Mouse (Mus musculus) T-cell, adult 66 days (primary cell): ENCODE data around the gene Pcsk4. TPM values are rescaled to one million over a fixed set of nuclear protein-coding genes. Genes with fewer than 3 reads are reported as not detected.

Source experiments
- total RNA-seq, 2 experiments: library from RNA; stranded (reverse); gene quantifications; 3 replicates in 1 of 2; 4 replicates in 1 of 2; pipeline ENCODE4 v1.2.4; 2023

Gene Pcsk4
- 1 to 10 TPM; 2.9 to 3.1 TPM for total RNA-seq

DNA sequence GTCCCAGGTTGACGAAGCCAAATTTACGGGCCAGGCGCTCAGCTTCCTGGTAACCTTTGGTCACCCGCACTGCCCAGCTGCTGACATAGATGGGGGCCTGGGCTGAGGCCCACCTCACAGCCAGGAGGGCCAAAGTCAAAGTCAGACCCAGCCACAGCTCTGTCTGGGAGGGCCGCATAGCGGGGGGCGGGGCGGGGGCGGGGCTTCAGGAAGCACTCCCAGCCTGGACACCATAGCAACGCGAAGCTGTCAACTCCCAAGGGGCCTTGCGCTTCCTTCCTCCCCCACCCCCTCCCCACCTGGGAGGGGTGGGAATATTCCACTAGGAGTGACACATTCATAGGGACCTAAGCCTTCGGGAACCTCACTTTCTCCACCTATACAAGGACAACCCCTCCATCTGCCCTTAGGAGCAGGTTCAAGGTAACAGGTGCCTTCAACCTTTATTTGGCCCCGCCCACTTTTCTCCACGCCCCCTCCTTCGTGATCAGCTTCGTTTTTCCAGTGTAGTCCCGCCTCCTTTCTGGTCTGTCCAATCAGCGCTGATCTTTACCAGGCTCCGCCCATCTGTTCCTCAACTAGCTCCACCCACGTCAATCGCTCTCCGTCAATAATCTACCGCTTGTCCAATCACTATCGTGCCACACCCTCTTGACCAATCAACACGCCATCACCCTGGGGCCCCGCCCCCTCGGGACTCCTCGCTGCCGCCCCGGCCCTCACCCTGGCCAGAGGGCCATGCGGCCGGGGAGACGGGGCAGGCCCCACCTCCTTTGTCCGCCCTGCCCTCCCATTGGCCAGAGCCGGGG, at the start of gene Pcsk4, which contains the start of gene Reep6:
Gene Pcsk4 (minus strand): TSS at position 226 of the 809 bp plus-strand sequence.
Gene Reep6 (plus strand): TSS at position 681 of the 809 bp plus-strand sequence.

DNA sequence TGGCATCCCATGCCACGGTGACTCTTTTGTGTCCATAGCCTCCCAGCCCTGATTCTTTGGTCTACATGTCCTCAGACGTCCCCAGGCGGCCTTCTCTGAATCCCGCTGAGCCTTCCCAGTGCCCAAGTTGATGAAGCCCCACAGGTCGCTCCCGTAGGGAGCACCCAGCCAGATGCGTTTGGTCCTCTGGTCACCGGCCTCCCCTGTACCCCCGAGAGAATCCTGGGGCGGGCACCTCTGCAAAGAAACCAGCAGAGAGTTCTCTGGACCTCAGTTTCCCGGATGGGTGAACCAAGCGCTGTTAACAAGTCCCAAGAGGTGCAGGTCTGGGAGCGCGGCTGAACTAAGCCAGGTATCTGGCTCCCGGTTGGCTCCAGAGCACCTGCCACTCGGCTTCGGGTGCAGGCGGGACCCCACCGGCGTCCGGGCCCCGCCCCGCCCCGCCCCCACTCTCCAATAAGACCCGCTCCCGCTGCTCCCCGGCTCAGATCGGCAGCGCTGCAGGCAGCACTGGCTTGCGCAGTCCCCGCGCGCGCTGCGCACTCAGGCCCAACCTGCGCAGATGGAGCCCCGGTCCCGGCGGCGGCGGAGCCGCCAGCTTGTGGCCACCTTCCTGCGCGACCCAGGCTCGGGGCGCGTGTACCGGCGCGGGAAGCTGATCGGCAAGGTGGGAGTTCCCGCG, 26.8 kb upstream of the Pcsk4 start, which contains the start of gene Plk5:
Gene Plk5 (plus strand): TSS at position 459 of the 682 bp plus-strand sequence.

DNA sequence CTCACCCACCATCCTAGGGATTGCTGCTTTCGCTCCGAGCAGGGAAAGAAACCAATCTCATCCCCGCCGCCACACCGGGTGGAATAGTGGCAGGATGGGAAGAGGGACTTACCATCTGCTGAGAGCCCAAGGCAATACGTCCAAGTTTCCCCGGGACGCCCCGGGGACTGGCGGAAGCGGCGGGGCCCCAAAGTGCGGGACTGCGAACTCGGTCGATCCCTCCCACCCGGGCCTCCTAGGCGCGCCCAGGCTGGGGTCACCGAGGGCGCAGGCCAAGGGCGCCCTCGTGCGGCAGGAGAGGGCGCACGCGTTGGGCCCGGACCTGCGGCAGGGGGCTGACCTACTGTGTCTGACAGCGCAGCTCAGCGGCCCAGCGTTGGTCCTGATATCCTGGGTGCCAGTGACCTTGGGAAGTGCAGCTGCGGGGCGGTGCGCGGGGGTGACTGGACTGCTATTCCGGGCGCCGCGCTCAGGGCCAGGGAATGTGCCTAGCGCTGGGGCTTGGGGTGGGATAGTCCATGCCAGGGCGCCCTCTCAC, 19.0 kb upstream of the Pcsk4 start, which contains the start of gene Adamtsl5:
Gene Adamtsl5 (minus strand): TSS at position 169 of the 538 bp plus-strand sequence.

DNA sequence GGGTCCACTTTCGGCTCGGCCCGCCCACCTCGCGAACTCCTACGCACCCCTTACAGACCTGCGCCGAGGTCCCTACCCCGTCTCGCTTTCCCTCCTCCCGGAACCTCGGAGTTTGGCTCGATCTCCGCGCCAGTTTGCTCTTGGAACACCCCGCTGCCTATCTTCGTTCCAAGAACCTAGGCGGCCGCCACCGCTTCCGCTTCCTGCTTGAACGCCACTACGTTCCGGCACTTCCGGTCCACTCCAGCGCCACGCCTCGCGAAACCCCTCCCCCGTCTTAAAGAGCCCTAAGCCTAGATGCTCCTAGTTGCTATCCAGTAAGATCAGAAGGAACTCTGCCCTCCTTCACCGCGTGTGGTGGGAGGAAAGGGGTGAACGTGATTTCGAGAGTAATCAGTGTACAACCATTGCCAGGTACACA, 8.9 kb downstream of the Pcsk4 start, which contains the start of gene 2310011J03Rik:
Gene 2310011J03Rik (minus strand): TSS at position 198 of the 421 bp plus-strand sequence.

DNA sequence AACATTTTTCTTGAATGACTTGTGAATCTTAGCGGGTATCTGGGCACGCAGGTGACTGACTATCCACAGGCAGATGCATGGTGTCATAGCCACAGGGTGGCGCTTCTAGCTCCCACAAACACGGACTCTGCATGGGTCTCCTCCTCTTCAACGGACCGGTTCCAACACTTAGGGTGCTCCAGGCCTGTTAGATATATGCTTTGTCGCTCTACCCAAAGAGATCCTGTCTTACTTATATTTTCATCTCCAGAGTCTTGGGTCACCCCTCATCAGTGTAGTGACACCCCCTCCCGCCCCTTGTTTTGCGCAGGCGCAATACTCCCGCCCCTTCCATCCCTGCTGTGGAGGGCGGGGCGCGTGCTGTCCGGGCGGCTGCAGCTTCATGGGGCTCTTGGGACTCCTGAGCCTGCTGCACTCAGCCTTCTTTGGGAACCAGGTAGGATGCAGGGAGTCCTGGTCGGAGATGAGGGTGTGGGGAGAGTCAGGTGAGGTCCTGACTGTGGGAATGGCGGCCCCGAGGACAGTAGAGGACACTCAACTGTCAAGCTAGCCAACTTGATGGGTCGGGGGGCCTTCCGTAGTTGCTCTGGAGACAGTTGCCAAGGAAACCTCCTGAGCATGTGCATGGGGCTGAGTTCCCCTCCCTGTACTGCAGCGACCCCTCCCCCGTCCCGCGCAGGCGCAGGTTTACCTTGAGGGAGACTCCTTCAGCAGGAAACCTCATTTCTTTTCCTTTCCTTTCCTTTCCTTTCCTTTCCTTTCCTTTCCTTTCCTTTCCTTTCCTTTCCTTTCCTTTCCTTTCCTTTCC, 33.5 kb downstream of the Pcsk4 start, which contains the start of gene Apc2:
Gene Apc2 (plus strand): TSS at position 360 of the 808 bp plus-strand sequence.

DNA sequence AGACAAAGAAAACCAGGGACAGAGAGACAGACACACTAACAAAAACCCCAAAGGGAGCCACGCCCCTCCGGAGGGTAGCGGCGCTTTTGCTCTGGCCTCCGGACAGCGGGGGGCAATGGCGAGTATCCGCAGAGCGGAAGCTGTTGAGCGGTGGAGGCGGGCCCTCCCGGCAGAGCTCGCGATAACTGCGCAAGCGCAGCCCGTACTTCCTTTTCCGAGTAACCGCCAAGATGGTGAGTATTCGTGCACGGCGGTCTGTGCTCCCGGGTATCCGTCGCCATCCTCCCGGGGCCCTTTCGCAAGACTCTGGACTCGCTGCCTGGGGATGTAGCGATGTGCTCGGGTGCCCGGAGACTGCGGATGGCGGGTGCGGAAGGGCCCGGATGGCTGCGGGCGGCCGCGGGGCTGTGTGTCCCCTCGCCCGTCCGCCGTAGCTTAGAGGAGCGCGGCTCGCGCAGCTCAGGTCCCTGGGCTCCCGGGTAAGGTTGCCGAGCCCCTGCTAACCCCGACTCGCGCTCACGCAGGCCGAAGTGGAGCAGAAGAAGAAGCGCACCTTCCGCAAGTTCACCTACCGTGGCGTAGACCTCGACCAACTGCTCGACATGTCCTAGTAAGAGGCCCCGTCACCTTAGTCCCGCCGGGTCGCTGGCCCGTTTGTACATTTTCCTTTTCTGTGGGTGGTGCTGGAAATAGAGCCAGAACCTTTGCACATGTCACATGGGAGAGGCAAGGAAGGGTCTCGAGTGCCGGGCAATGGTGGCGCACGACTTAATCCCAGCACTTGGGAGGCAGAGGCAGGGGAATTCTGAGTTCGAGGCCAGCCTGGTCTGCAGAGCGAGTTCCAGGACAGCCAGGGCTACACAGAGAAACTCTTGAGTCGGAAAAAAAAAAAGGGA, 36.8 kb downstream of the Pcsk4 start, which contains the start of gene Rps15:
Gene Rps15 (plus strand): TSS at position 203 of the 896 bp plus-strand sequence.

Other genes starting within 250 kb of the Pcsk4 start
- gene Sbno2, start 223.9 kb downstream of the Pcsk4 start, total RNA-seq = 10 to 100 TPM; 97.7 to 98.5 TPM
- gene Stk11, start 213.7 kb downstream of the Pcsk4 start, total RNA-seq = 100 to 1,000 TPM; 136 to 156 TPM
- gene Atp5d, start 190.9 kb downstream of the Pcsk4 start, total RNA-seq = 100 to 1,000 TPM; 157 to 178 TPM
- gene Cbarp, start 188.7 kb downstream of the Pcsk4 start, total RNA-seq = 10 to 100 TPM; 28.2 to 29.0 TPM
- gene Midn, start 181.2 kb downstream of the Pcsk4 start, total RNA-seq = 100 to 1,000 TPM; 102 to 113 TPM
- gene Cirbp, start 163.5 kb downstream of the Pcsk4 start, total RNA-seq = 100 to 1,000 TPM; 113 to 134 TPM
- 10 to 100 TPM; 15.1 to 16.3 TPM for gene 1600002K03Rik, start 156.6 kb downstream of the Pcsk4 start, total RNA-seq
- gene Efna2, start 150.0 kb downstream of the Pcsk4 start, total RNA-seq = under 1 TPM; 0.27 to 0.41 TPM
- 10 to 100 TPM; 76.1 to 76.3 TPM for gene Mum1, start 103.1 kb downstream of the Pcsk4 start, total RNA-seq
- 100 to 1,000 TPM in 1 of 2 experiments, 10 to 100 TPM in 1; 99.2 to 104 TPM for gene Ndufs7, start 80.4 kb downstream of the Pcsk4 start, total RNA-seq
- gene Gamt, start 68.5 kb downstream of the Pcsk4 start, total RNA-seq = not detected
- 100 to 1,000 TPM; 175 to 182 TPM for gene Dazap1, start 68.0 kb downstream of the Pcsk4 start, total RNA-seq
- 1,000 to 10,000 TPM; 3,585 to 3,724 TPM for gene Rps15, start 37.0 kb downstream of the Pcsk4 start, total RNA-seq
- gene Apc2, start 33.5 kb downstream of the Pcsk4 start, total RNA-seq = 1 to 10 TPM in 1 of 2 experiments, under 1 TPM in 1; 0.09 to 1.0 TPM
- 10 to 100 TPM; 25.0 to 28.7 TPM for gene 2310011J03Rik, start 9.0 kb downstream of the Pcsk4 start, total RNA-seq
- gene Reep6, start 455 bp upstream of the Pcsk4 start, total RNA-seq = under 1 TPM in 1 of 2 experiments, not detected in 1; 0.90 TPM
- not detected for gene Adamtsl5, start 18.9 kb upstream of the Pcsk4 start, total RNA-seq
- gene Plk5, start 27.0 kb upstream of the Pcsk4 start, total RNA-seq = not detected
- 1 to 10 TPM; 8.0 to 8.7 TPM for gene Mex3d, start 58.2 kb upstream of the Pcsk4 start, total RNA-seq
- 100 to 1,000 TPM; 107 to 120 TPM for gene Mbd3, start 70.1 kb upstream of the Pcsk4 start, total RNA-seq
- 10 to 100 TPM; 63.7 to 70.9 TPM for gene Uqcr11, start 77.3 kb upstream of the Pcsk4 start, total RNA-seq
- gene Tcf3, start 104.1 kb upstream of the Pcsk4 start, total RNA-seq = 10 to 100 TPM; 98.1 to 99.2 TPM
- not detected for gene Onecut3, start 165.3 kb upstream of the Pcsk4 start, total RNA-seq
- not detected for gene Atp8b3, start 209.6 kb upstream of the Pcsk4 start, total RNA-seq
- 100 to 1,000 TPM; 123 to 132 TPM for gene Rexo1, start 232.1 kb upstream of the Pcsk4 start, total RNA-seq
- 10 to 100 TPM; 27.9 to 29.2 TPM for gene Klf16, start 247.8 kb upstream of the Pcsk4 start, total RNA-seq